Mouse (Mus musculus) small intestine, adult 2 months (tissue): ENCODE results near the gene Pcca.

Experiments used
- CTCF ChIP-seq: fragments of 200-500 bp; IDR thresholded peaks from 2 replicates; pipeline ENCODE4 v1.5.1; 2012; ENCODE audit warnings: low read depth, mild to moderate bottlenecking, control low read depth, inconsistent platforms, low read length, moderate library complexity, mixed read lengths; ENCODE audit not compliant: insufficient replicate concordance, insufficient read length; ENCODE audit errors: extremely low read depth
- POLR2A ChIP-seq: fragments of 200-500 bp; IDR thresholded peaks from 2 replicates; pipeline ENCODE4 v1.6.1; 2012; ENCODE audit warnings: low read depth, mild to moderate bottlenecking, control low read depth, inconsistent platforms, low read length, moderate library complexity

- no peak for TF ChIP-seq POLR2A
- no peak for TF ChIP-seq CTCF
Observed at GRCm38 (mm10) chr14:122753278-122753677, 219.2 kb downstream of the Pcca start.
